Mouse (Mus musculus) cerebellum, adult 11-12 months (tissue): ENCODE measurements around the gene Lasp1.
A peak's percentile ranks its signal among the peaks of the same experiment; 100 is the strongest.

ENCODE experiments used
- DNase-seq: peaks from one replicate; pipeline ENCODE4 v3.0.0; 2022

The Lasp1 gene

GRCm38 (mm10) chr11:97797369-97798082, 1.3 kb upstream of the Lasp1 start:
- no peak for DNase-seq

- no peak for DNase-seq
Measured at GRCm38 (mm10) chr11:97798083-97798435, 741 bp upstream of the Lasp1 start.

DNA sequence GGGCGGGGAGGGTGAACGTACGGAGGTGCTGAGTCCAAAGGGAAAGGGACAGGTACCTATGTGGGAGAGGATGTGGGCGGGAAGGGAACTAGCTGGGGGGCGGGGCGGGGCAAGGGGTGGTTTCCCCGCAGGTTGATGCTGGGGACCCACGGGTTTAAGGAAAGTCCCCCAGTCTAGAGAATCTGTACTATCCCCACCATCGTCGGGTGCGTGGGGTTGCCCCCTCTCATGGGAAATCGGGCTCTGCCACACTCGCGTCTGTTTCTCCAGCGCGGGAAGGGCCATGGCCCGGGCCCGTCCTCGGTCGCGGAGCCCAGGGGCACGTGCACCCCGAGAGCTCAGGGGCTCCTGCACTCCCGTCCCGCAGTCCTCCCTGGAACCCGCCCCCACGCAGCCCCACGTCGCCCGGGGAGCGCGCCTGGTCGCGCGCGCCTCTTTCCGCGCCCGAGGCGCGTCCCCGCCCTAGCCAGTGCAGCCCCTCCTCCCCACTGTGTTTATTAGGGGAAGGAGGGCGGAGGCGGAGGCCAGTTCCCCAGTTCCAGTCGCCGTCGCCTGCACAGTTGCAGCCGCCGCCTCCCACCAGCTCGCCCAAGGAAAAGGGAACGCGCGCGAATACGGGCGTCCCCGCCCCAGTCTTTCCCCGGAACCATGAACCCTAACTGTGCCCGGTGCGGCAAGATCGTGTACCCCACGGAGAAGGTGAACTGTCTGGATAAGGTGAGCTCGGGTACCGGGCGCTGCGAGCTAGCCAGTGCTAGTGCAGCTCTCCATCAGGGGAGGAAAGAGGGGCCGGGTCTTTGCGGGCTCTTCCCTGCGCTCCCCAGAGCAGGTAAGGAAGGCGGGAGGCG, 570 bp downstream of the Lasp1 start:
- peak; percentile 93 for DNase-seq

GRCm38 (mm10) chr11:97799994-97800690, 1.3 kb downstream of the Lasp1 start:
- DNase-seq = peak; percentile 77

- peak; percentile 72 for DNase-seq
Measured at GRCm38 (mm10) chr11:97800691-97801408, 2.0 kb downstream of the Lasp1 start.

DNA sequence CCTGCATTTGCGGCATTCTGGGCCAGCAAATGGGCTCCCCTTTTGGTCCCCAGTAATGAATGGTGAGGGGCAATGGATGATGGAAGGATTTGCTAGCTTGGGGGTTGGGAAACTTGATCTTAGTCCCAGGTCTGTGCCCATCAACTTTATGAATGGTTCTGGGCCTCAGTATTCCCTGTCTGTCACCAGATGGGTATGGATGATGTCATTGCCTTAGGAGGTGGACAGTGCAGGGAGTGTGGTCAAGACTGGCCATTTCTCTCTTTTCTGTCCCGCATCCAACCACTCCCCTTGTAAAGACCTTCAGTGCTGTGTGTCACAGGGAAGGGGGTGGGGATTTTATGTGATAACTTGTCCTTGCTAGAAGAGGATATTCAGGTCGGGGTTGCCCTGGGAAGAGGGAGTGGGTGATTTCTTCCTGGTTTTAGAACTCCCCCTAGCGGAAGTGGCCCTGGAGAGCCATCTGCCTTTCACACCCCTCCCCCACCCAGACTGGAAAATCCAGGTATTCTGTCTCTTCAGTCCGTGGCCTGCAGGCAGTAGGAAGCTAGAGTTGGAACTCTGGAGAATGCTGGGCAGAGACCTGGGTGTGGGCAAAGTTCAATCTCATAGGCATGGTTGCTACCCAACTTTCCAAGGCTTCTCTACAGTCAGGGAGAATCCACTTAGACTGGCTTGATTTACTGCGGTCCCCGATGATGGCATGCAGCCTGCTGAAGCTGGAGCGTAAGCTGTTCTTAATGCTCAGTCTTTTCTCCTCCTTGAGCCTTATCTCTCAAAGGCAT, 2.8 kb downstream of the Lasp1 start:
- peak; percentile 74 for DNase-seq

DNA sequence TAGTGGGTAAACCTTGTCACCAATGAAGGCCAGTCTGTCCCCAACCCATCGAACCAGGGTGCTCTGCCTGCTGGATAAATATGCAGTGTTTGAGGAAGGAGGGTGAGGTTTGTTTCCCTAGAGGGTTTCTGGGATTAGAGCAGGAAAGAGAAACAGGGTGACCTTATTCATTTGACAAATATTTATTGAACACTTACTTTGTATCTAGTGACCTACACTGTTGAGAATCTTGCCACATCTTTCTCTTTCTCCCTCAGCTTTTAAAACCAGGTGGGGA, 3.3 kb downstream of the Lasp1 start:
- no peak for DNase-seq

DNA sequence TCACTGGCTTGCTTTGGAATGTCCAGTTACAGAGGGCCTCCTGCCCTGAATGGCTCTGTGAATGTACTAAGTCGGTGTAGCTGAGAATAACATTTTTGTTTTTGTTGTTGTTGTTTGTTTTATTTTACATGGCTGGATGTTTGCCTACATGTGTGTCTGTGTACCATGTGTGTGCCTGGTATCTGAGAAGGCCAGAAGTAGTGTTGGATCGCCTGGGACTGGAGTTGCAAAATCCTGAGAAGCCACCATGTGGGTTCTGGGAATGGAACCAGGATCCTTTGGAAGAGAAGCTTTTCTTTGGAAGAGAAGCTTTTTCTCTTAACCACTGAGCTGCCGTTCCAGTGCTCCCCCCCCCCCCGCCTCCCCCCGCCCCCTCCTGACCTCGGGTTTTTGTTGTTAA, 3.7 kb downstream of the Lasp1 start:
- DNase-seq = no peak

- no peak for DNase-seq
Measured at GRCm38 (mm10) chr11:97803847-97804246, 5.0 kb downstream of the Lasp1 start.

DNA sequence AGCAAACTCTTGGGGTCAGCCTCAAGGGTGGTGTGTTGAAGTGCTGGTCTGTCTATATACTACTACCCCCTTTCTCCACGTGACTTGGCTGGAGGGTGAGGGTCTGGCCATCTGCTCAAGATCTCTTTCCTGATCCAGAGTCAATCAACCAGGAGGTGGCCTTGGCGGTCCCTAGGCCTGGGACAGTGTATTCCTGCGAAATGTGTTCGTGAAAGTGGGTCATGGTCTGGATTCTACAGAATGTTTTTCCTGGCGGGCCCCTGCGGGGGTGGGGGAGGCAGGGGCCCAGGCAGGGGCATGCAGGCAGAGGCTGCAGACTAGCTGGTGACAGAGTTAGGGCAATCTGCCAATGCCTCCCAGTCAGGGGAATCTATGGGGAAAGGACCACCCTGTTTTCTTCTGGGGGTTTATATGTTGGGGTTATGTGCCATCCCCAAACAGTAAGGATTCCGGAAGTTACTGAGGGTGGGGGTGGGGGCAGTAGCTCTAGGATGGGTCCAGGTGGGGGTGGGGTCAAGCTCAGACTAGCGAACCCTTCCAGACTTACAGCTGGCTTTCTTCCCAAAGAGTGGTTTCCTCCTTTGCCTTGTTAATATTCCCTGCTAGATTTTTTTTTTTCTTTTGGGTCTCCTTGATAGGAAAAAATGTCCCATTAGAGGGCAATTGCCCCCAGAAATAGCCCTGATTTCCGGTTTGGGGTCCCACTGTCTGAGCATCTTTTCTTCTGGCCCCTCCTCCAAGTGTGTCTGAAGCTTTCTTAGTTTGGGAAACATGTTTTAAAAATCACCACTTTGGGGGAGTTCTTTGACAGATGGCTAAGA, 6.3 kb downstream of the Lasp1 start:
- DNase-seq = peak; percentile 67

- peak; percentile 57 for DNase-seq
Measured at GRCm38 (mm10) chr11:97805662-97806612, 7.1 kb downstream of the Lasp1 start.

- DNase-seq = peak; percentile 42
Measured at GRCm38 (mm10) chr11:97806613-97806964, 7.8 kb downstream of the Lasp1 start.

GRCm38 (mm10) chr11:97807626-97808025, 8.8 kb downstream of the Lasp1 start:
- DNase-seq = peak; percentile 46

- DNase-seq = peak; percentile 37
Measured at GRCm38 (mm10) chr11:97808093-97808492, 9.3 kb downstream of the Lasp1 start.

DNA sequence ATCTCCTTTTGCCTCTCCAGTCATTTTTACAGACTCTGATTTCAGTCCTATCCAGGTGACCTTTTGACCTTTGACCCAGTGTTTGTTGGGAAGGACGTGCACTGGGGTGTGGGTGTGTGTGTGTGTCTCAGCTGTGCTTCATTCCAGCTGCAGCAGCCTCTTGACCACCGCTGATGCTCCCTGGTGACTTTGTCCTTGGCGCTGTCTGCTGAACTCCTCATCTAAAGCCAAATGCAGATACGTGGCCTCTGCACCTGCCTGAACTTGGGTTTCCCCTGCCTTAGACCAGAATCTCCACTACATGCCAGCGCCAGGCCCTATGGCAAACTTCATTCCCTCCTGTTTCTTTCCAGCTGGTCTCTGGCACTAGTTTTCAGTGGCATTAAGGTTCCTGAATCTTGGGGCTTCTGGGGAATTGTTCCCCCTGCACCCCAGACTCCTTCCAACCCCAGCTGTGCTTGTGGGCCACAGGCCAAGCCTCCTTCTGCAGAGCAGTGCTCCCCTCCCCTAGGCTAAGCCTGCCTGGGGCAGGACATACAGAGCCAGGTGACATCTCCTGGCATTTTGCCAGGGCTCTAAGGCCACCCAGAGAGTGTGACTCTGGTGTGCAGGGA, 9.9 kb downstream of the Lasp1 start:
- DNase-seq = peak; percentile 80

DNA sequence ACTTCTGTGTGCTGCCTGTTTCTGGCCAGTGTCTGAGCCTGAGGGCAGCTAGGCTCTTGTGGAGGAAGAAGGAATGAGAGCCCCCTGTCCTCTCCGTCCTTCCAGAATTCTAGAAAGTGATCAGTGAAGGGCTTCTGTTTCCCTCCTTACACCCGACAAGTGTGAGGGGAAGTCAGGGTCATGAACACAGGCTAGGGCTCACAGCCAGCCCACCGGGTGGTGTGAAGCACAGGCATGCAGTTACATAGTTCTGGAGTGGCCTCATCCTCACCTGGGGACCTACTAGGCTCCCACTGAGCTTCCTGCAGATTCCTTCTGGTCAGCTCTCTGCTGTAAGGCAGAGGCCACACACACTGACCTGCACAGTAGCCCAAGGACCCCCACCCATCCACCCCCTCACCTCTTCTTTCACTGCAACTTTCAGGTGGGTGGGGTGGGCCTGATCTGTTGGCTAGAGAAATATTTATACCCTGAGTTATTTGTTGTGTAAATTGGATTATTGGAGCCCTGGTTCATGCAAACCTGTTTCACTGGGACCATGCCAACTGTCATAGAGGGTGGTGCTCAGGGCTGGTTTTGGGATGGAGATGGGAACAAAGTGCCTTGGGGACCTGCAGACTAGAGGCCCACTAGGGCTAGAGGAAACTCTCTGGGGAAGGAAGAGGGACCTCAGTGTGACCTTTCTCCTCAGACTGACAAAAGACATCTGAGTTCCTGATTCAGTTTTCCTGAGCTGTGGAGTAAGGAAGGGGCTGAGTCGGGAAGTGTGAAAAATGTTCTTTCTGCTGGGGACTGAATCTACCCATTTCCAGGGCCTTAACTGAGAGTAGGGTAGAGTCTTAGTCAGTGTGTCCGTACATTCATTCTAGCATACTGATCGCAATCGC, 10.7 kb downstream of the Lasp1 start:
- peak; percentile 50 for DNase-seq

GRCm38 (mm10) chr11:97810356-97810755, 11.6 kb downstream of the Lasp1 start:
- peak; percentile 45 for DNase-seq

GRCm38 (mm10) chr11:97810970-97811369, 12.2 kb downstream of the Lasp1 start:
- peak; percentile 16 for DNase-seq
